Mouse (Mus musculus) stomach, embryonic 14.5 days (tissue): ENCODE results near the gene Farp2. TPM values are rescaled to one million over a fixed set of nuclear protein-coding genes. Genes with fewer than 3 reads are reported as not detected.

Experiments
- ATAC-seq: fragments of 200-750 bp; cut with Nextera tagmentation; 2 replicates; pipeline ENCODE4 v1.8.0; 2017; ENCODE audit warnings: low read depth, moderate TSS enrichment; ENCODE audit not compliant: insufficient number of reproducible peaks, insufficient read depth, low FRiP score
- H3K27ac ChIP-seq: fragments of 300-500 bp; sonication (generic); 2 replicates; pipeline ENCODE4 v1.5.1; 2014; ENCODE audit warnings: mild to moderate bottlenecking, low read length, moderate library complexity, mixed read lengths
- H3K27me3 ChIP-seq: fragments of 300-500 bp; sonication (generic); 2 replicates; pipeline ENCODE4 v1.6.1; 2014; ENCODE audit warnings: low read length, control low read depth, mixed read lengths; ENCODE audit not compliant: control insufficient read depth, insufficient read depth
- H3K36me3 ChIP-seq: fragments of 300-500 bp; sonication (generic); 2 replicates; pipeline ENCODE4 v1.6.1; 2014; ENCODE audit warnings: mild to moderate bottlenecking, control low read depth, low read length, moderate library complexity, mixed read lengths; ENCODE audit not compliant: control insufficient read depth, insufficient read depth
- H3K4me1 ChIP-seq: fragments of 300-500 bp; sonication (generic); 2 replicates; pipeline ENCODE4 v1.6.1; 2014; ENCODE audit warnings: low read length, control low read depth, mixed read lengths; ENCODE audit not compliant: control insufficient read depth, insufficient read depth
- H3K4me2 ChIP-seq: fragments of 300-500 bp; sonication (generic); replicated peaks from 2 replicates; pipeline ENCODE4 v1.6.1; 2014; ENCODE audit warnings: low read depth, low read length, control low read depth
- H3K4me3 ChIP-seq: fragments of 300-500 bp; sonication (generic); 2 replicates; pipeline ENCODE4 v1.5.1; 2014; ENCODE audit warnings: low read depth, low read length, control low read depth
- H3K9ac ChIP-seq: fragments of 300-500 bp; sonication (generic); replicated peaks from 2 replicates; pipeline ENCODE4 v1.6.1; 2014; ENCODE audit warnings: low read depth, mild to moderate bottlenecking, control low read depth, low read length, moderate library complexity, mixed read lengths
- H3K9me3 ChIP-seq: fragments of 300-500 bp; sonication (generic); 2 replicates; pipeline ENCODE4 v1.6.1; 2016; ENCODE audit warnings: low read depth, low read length, control low read depth; ENCODE audit not compliant: control insufficient read depth
- WGBS: fragments of 180-500 bp; shearing (Covaris S2); extraction: QIAGEN DNeasy Blood & Tissue Kit; methylation state at CpG from one replicate; pipeline ENCODE4 v1.1.7; 2014; 5-methylcytosine and 5-hydroxymethylcytosine counted together
- polyA plus RNA-seq: library from polyadenylated mRNA; unstranded; fragments of >200 nt; fragmentation: Nextera tagmentation; extraction: Ambion mirVana; gene quantifications from 2 replicates; pipeline ENCODE4 v1.2.1, GENCODE M21; 2014

Gene Farp2
- polyA plus RNA-seq, 1 experiment from 2014 or later: 7.7 TPM

GRCm38 (mm10) chr1:93632723-93633122 lies 120.8 kb downstream of the Farp2 start:
- no peak for ATAC-seq
- WGBS: 96% methylated on average over 3 of the region's 3 CpGs

GRCm38 (mm10) chr1:93634481-93634891 lies 122.6 kb downstream of the Farp2 start:
- under 1% methylated on average over 6 of the region's 6 CpGs for WGBS
- ATAC-seq: no peak; the same call in 1 of the 2 replicates

More at GRCm38 (mm10) chr1:93632723-93633122, 120.8 kb downstream of the Farp2 start:
- Histone ChIP-seq H3K9ac (no peak overlapping the region), H3K36me3 (peaks cover 6% of the 10 kb centered on the region), H3K4me2 (no peak overlapping the region), H3K9me3 (no peaks in the 10 kb centered on the region), H3K27me3 (no peaks in the 10 kb centered on the region), H3K4me3 (no peak overlapping the region), H3K27ac (no peak overlapping the region), H3K4me1 (peaks cover 11% of the 10 kb centered on the region; the same call in 1 of the 2 replicates)

GRCm38 (mm10) chr1:93635091-93635579 lies 123.3 kb downstream of the Farp2 start:
- Histone ChIP-seq H3K36me3 (no peaks in the 10 kb centered on the region; the same call in 1 of the 2 replicates), H3K27me3 (no peaks in the 10 kb centered on the region), H3K9ac (peak overlapping the region; percentile 74), H3K4me1 (peaks cover 11% of the 10 kb centered on the region; the same call in 1 of the 2 replicates), H3K27ac (peak overlapping the region; percentile 90), H3K4me3 (peak overlapping the region; percentile 91), H3K4me2 (peak overlapping the region; percentile 85), H3K9me3 (no peaks in the 10 kb centered on the region)
- ATAC-seq: peak; percentile 64
- under 1% methylated on average over 58 of the region's 58 CpGs for whole genome bisulfite sequencing

More at GRCm38 (mm10) chr1:93634481-93634891, 122.6 kb downstream of the Farp2 start:
- Histone ChIP-seq H3K27me3 (no peaks in the 10 kb centered on the region), H3K4me1 (peaks cover 11% of the 10 kb centered on the region; the same call in 1 of the 2 replicates), H3K4me2 (peak overlapping the region; percentile 85), H3K9me3 (no peaks in the 10 kb centered on the region), H3K36me3 (no peaks in the 10 kb centered on the region; the same call in 1 of the 2 replicates), H3K9ac (peak overlapping the region; percentile 74), H3K27ac (peak overlapping the region; percentile 90; the same call in 1 of the 2 replicates), H3K4me3 (peak overlapping the region; percentile 91)

- peak; percentile 99 for ATAC-seq
These were observed 123.8 kb downstream of the Farp2 start for GRCm38 (mm10) chr1:93635580-93636192.

GRCm38 (mm10) chr1:93636211-93636897 lies 124.5 kb downstream of the Farp2 start:
- Histone ChIP-seq H3K27me3 (no peaks in the 10 kb centered on the region), H3K9ac (peak overlapping the region; percentile 34), H3K4me1 (peaks cover 11% of the 10 kb centered on the region; the same call in 1 of the 2 replicates), H3K4me3 (peak overlapping the region; percentile 91), H3K36me3 (no peaks in the 10 kb centered on the region; the same call in 1 of the 2 replicates), H3K27ac (peak overlapping the region; percentile 61; the same call in 1 of the 2 replicates), H3K4me2 (peak overlapping the region; percentile 64), H3K9me3 (no peaks in the 10 kb centered on the region)
- WGBS: 30% methylated on average over 7 of the region's 7 CpGs
- no peak for ATAC-seq

More at GRCm38 (mm10) chr1:93635580-93636192, 123.8 kb downstream of the Farp2 start:
- no peaks in the 10 kb centered on the region for H3K9me3 ChIP-seq
- no peaks in the 10 kb centered on the region; the same call in 1 of the 2 replicates for H3K36me3 ChIP-seq
- H3K4me3 ChIP-seq: peak overlapping the region; percentile 91
- H3K27ac ChIP-seq: peak overlapping the region; percentile 90
- peaks cover 11% of the 10 kb centered on the region; the same call in 1 of the 2 replicates for H3K4me1 ChIP-seq
- 1% methylated on average over 44 of the region's 44 CpGs for WGBS
- no peaks in the 10 kb centered on the region for H3K27me3 ChIP-seq
- peak overlapping the region; percentile 74 for H3K9ac ChIP-seq
- peak overlapping the region; percentile 85 for H3K4me2 ChIP-seq

GRCm38 (mm10) chr1:93641978-93642377 lies 130.1 kb downstream of the Farp2 start:
- Histone ChIP-seq H3K9me3 (no peaks in the 10 kb centered on the region), H3K36me3 (no peaks in the 10 kb centered on the region), H3K4me2 (no peak overlapping the region), H3K4me1 (no peaks in the 10 kb centered on the region), H3K4me3 (no peak overlapping the region), H3K9ac (no peak overlapping the region), H3K27ac (no peak overlapping the region), H3K27me3 (no peaks in the 10 kb centered on the region)
- no peak for ATAC-seq
- WGBS: 87% methylated on average over 2 of the region's 2 CpGs

- Histone ChIP-seq H3K4me1 (no peaks in the 10 kb centered on the region), H3K9me3 (no peaks in the 10 kb centered on the region), H3K9ac (no peak overlapping the region), H3K27ac (no peak overlapping the region), H3K4me3 (no peak overlapping the region), H3K36me3 (no peaks in the 10 kb centered on the region), H3K27me3 (no peaks in the 10 kb centered on the region), H3K4me2 (no peak overlapping the region)
- WGBS: 92% methylated on average over 2 of the region's 2 CpGs
- no peak for ATAC-seq
These were observed 130.8 kb downstream of the Farp2 start for GRCm38 (mm10) chr1:93642692-93643091.

- H3K4me2 ChIP-seq: no peak overlapping the region
- no peak overlapping the region for H3K9ac ChIP-seq
- H3K27ac ChIP-seq: no peak overlapping the region
- 80% methylated on average over 5 of the region's 5 CpGs for WGBS
- no peaks in the 10 kb centered on the region for H3K4me1 ChIP-seq
- no peak for ATAC-seq
- H3K36me3 ChIP-seq: no peaks in the 10 kb centered on the region
- H3K27me3 ChIP-seq: no peaks in the 10 kb centered on the region
- no peak overlapping the region for H3K4me3 ChIP-seq
- no peaks in the 10 kb centered on the region for H3K9me3 ChIP-seq
These were observed 137.8 kb downstream of the Farp2 start for GRCm38 (mm10) chr1:93649604-93650172.
